Mouse (Mus musculus) thymus, adult 2 months (tissue): ENCODE measurements around the gene Gm49601. TPM values are rescaled to one million over a fixed set of nuclear protein-coding genes. Genes with fewer than 3 reads are reported as not detected.

Experiments
- DNase-seq: peaks from one replicate; pipeline ENCODE4 v3.0.0; 2021
- H3K27ac ChIP-seq: fragments of 200-500 bp; 2 replicates; pipeline ENCODE4 v1.5.1; 2012; ENCODE audit warnings: low read length, control low read depth; ENCODE audit not compliant: control insufficient read depth, insufficient read depth
- H3K27me3 ChIP-seq: fragments of 200-500 bp; 2 replicates; pipeline ENCODE4 v1.6.1; 2012; ENCODE audit warnings: mild to moderate bottlenecking, low read length, moderate library complexity, mixed read lengths; ENCODE audit not compliant: control insufficient read depth, insufficient read depth
- H3K36me3 ChIP-seq: fragments of 200-500 bp; 2 replicates; pipeline ENCODE4 v1.6.1; 2012; ENCODE audit warnings: mild to moderate bottlenecking, low read length, moderate library complexity; ENCODE audit not compliant: control insufficient read depth, insufficient read depth
- H3K4me1 ChIP-seq: fragments of 200-500 bp; replicated peaks from 2 replicates; pipeline ENCODE4 v1.6.1; 2012; ENCODE audit warnings: low read length; ENCODE audit not compliant: control insufficient read depth, insufficient read depth
- H3K4me3 ChIP-seq: fragments of 200-500 bp; 2 replicates; pipeline ENCODE4 v1.5.1; 2012; ENCODE audit warnings: mild to moderate bottlenecking, low read length, control low read depth, moderate library complexity; ENCODE audit not compliant: control insufficient read depth, insufficient read depth
- CTCF ChIP-seq: fragments of 200-500 bp; IDR thresholded peaks from 2 replicates; pipeline ENCODE4 v1.5.1; 2012; ENCODE audit warnings: mild to moderate bottlenecking, control low read depth, low read length, moderate library complexity, borderline replicate concordance; ENCODE audit not compliant: control insufficient read depth, poor library complexity, insufficient read depth; ENCODE audit errors: extremely low read depth
- POLR2A ChIP-seq: fragments of 200-500 bp; IDR thresholded peaks from 2 replicates; pipeline ENCODE4 v1.6.1; 2012; ENCODE audit warnings: mild to moderate bottlenecking, low read length, control low read depth, moderate library complexity; ENCODE audit not compliant: control insufficient read depth, poor library complexity, insufficient read depth; ENCODE audit errors: extremely low read depth
- WGBS: fragments of 180-500 bp; shearing (Covaris S2); methylation state at CpG from one replicate; pipeline ENCODE4 v1.1.7; 2018; 5-methylcytosine and 5-hydroxymethylcytosine counted together
- polyA plus RNA-seq: library from polyadenylated mRNA; depleted of rRNA; stranded (reverse); fragments of >200 nt; gene quantifications from 2 replicates; pipeline ENCODE4 v1.2.3, GENCODE M21; 2012

Gm49601 gene
- polyA plus RNA-seq, 1 experiment: 0.93 TPM

DNA sequence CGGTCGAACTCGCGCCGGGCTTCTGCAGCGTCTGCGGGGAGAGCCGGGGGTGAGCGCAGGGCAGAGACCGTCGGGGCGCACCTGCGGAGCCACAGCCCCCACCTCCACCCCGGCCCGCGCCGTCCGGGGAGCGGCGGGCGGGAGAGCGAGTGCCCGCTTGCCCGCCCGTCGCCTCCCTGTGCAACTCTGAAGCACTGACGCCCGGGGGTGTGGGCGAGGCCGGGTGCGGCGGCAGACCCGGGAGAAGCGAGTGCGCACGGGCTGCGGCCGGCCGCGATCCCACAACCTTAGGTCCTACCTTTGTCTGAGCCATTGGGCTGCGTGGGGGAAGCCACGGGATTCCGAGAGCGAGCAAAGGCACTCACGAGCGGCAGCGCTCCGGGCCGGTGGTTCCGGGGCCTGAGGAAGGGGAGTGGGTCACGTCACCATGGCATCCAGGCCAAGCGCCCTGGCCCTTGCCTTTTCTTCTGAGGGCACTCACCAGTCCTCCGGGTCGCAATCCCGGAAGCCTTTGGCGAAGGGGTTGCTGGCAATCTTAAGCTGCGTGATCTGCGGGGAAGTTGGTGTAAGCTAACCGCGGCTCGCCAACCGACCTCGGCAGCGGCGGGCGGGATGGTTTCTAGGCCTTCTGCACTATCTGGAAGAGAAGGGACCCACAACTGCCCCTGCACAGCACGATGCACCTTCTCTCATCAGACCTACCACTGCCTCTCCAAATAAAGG is 43.6 kb downstream of the Gm49601 start:
- 5% methylated on average over 67 of the region's 67 CpGs for whole genome bisulfite sequencing
- H3K4me1 ChIP-seq: peaks cover 9% of the 10 kb centered on the region; the same call in 1 of the 2 replicates

DNA sequence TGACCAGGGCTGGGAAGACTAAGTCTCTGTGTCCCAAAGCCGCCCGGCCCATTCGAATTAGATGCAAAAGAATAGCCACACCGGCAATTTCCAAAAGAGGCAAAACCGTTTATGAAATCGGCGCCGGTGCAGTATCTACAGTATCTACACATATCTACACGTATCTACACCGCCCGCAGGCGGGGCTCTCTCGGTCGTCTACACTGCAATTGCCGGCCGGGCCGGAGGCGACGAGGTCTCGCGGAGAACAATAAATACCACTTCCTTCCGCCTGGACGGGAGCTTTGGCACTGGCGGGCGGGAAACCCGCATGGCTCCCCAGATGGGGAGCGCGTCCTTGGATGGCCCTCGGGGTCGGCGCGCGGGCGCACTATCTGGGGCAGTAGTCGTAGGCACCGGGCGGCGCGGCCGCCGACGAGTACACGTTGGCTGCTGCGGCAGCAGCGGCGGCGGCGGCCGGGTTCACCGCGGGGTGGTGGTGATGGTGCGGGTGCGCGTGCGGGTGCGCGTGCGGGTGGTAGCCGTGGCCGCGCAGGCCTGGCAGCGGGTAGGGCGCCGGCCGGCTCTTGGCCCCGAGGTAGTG is 44.5 kb downstream of the Gm49601 start:
- no peak for DNase-seq
- 1% methylated on average over 66 of the region's 66 CpGs for WGBS
- peaks cover 39% of the 10 kb centered on the region for H3K27me3 ChIP-seq

More for the DNA sequence above, 43.6 kb downstream of the Gm49601 start:
- no peak overlapping the region for H3K4me3 ChIP-seq
- H3K27ac ChIP-seq: no peak overlapping the region
- DNase-seq: no peak
- TF ChIP-seq CTCF: no peak
- no peak for TF ChIP-seq POLR2A
- H3K27me3 ChIP-seq: peaks cover 39% of the 10 kb centered on the region
- no peaks in the 10 kb centered on the region for H3K36me3 ChIP-seq

GRCm38 (mm10) chr16:18581050-18581622 is 45.1 kb downstream of the Gm49601 start:
- DNase-seq: no peak
- Histone ChIP-seq H3K27ac (no peak overlapping the region), H3K27me3 (peaks cover 39% of the 10 kb centered on the region), H3K36me3 (no peaks in the 10 kb centered on the region), H3K4me3 (no peak overlapping the region), H3K4me1 (peaks cover 9% of the 10 kb centered on the region; the same call in 1 of the 2 replicates)
- 13% methylated on average over 21 of the region's 21 CpGs for WGBS
- TF ChIP-seq POLR2A (no peak), CTCF (no peak)

More for the DNA sequence above, 44.5 kb downstream of the Gm49601 start:
- no peak for TF ChIP-seq CTCF
- no peak for TF ChIP-seq POLR2A
- Histone ChIP-seq H3K4me1 (peaks cover 9% of the 10 kb centered on the region; the same call in 1 of the 2 replicates), H3K27ac (no peak overlapping the region), H3K36me3 (no peaks in the 10 kb centered on the region), H3K4me3 (no peak overlapping the region)

DNA sequence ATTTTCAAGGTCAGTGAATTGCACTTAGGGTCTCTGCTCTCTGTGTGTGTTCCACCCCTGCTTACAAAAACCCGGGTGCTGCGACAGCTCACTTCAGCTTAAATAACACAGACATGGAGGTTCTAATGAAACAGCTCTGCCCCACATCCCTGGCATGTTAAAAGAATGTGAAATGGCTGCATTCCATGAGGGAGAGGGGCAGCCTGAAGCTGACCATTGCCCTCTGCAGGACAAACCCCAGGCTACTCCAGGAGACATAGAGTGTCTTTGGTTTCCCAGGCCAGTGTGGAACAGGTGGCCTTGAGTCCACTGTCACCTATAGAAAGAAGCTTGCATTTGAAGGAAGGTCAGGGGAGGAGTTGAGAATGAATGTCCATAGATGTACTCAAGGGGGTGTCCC is 45.8 kb downstream of the Gm49601 start:
- Histone ChIP-seq H3K27ac (no peak overlapping the region), H3K36me3 (no peaks in the 10 kb centered on the region), H3K27me3 (peaks cover 39% of the 10 kb centered on the region), H3K4me1 (peaks cover 9% of the 10 kb centered on the region; the same call in 1 of the 2 replicates), H3K4me3 (no peak overlapping the region)
- WGBS: 71% methylated on average over 2 of the region's 2 CpGs
- TF ChIP-seq CTCF: no peak
- no peak for TF ChIP-seq POLR2A
- DNase-seq: no peak

- 34% methylated on average over 5 of the region's 5 CpGs for WGBS
- no peak overlapping the region for H3K27ac ChIP-seq
- no peak overlapping the region for H3K4me3 ChIP-seq
- H3K36me3 ChIP-seq: no peaks in the 10 kb centered on the region
- TF ChIP-seq CTCF: no peak
- TF ChIP-seq POLR2A: no peak
- no peak for DNase-seq
- peaks cover 9% of the 10 kb centered on the region; the same call in 1 of the 2 replicates for H3K4me1 ChIP-seq
- peaks cover 25% of the 10 kb centered on the region for H3K27me3 ChIP-seq
Measured at GRCm38 (mm10) chr16:18577599-18578160, 48.5 kb downstream of the Gm49601 start.

DNA sequence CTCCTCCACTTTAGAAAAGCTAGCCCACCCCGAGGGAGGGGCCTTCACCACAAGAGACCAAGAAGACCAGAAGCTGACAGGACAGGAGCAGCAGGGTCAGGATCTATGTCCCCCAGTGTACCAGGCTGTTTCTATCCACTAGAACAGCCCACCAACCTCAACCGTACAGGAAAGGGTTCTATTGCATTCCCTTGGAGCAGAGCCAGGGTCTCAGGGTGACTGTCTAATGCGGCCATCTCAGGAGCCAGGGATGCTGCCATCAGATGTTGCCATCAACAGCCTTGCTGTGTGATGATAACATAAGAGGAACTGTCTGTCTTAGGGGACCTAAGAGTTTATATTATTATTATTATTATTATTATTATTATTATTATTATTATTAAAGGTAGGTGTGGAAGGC is 49.2 kb downstream of the Gm49601 start:
- 65% methylated on average over 3 of the region's 3 CpGs for WGBS
- no peaks in the 10 kb centered on the region for H3K36me3 ChIP-seq
- no peak overlapping the region for H3K4me3 ChIP-seq
- peaks cover 9% of the 10 kb centered on the region; the same call in 1 of the 2 replicates for H3K4me1 ChIP-seq
- peaks cover 19% of the 10 kb centered on the region for H3K27me3 ChIP-seq
- no peak for DNase-seq
- TF ChIP-seq CTCF (no peak), POLR2A (no peak)
- no peak overlapping the region for H3K27ac ChIP-seq
